Mouse (Mus musculus): ENCODE data around the gene Sgf29. TPM values are rescaled to one million over a fixed set of nuclear protein-coding genes. Genes with fewer than 3 reads are reported as not detected.

The Sgf29 gene
- 56.0 TPM for total RNA-seq (2023)

DNA sequence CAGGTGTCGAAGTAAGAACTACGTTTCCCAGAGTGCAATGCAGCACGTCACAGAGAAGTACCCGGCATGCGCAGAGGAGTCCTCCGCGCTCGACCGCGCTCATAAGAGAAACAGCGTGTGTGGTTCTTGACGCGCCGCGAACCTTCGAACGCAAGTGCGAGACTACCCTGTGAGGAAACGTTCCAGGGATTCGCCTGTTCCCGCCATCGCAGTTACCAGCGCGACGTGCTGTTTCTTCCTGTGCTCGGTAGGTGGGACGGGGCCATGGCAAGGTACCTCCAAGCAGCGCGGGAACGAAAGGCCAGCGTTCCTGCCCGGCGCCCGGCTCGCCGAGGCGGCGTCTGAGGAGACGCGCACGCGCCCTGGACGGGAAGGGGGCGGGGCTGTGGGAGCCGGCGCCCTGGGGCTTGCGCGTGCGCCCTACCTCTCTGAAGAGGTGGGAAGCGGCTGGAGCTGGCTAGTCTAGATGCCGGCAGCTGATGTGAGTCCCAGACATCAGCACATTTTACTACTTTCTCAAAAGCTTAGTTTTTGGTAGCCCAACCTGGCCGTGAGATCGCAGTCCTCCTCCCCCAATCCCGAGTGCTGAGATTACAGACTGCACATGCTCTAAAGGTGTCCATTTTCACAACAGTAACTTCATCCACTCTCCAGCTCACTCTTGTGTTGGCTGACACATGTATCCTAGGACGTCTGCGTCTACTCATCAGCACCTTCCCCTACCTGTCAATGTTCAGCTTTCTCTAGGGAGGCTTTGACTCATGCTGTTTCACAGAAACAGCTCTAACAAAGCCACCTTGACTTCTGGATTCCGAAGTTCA lies at the start of gene Sgf29:
Sgf29 (plus strand) TSS at position 79 of the 821 bp plus-strand sequence.

DNA sequence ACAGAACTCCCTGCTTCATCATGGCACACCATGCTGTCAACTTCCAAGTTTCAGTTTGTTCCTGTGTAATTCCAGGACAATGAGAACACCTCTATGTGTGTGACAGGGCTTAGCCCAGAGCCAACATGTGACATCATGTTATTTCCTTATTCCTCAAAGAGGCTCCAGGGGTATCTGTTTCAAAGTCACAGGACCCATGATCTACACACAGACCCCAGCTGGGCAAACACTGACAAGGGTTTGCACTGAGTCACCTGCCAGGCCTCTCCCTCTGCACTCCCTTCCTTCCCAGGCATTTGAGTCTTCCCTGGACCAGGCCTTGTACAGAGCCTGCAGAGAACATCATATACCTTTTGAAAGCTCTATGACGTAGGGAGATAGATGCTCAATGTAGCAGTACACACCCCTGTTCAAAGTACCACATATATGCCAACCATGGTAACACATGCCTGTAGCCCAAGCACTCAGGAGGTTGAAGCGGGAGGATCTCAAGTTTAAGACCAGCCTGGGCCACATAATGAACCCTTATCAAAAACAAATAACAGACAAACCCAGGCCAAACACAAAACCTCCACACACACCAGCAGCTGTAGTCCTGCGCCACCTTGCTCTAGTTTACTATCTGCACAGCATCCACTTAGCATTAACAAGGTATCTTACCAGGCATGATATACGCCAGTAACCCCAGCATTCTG lies 18.1 kb upstream of the Sgf29 start, which contains the start of gene Nupr1:
Nupr1 (minus strand) TSS at position 38 of the 695 bp plus-strand sequence.

DNA sequence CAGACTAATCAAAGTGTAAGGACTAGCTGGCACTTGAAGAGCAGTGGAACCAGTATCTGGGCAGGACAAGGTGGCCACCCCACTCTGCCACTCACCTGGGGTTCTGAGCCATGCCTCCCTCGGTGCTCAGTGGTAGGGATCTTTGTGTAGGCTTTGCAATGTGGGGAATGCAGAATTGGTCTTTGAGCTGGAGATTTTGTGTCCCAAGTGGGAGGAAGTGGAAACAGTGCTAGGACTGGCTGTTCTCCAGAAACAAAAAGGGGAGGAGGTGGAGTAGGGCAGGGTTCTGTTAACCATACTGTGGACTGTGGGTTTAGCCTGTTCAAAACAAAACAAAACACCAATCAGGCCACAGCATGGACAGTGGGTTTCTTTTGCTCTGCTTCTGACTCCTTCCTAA lies 27.1 kb downstream of the Sgf29 start, which contains the start of gene Sult1a1:
Sult1a1 (minus strand) TSS at position 226 of the 400 bp plus-strand sequence.

DNA sequence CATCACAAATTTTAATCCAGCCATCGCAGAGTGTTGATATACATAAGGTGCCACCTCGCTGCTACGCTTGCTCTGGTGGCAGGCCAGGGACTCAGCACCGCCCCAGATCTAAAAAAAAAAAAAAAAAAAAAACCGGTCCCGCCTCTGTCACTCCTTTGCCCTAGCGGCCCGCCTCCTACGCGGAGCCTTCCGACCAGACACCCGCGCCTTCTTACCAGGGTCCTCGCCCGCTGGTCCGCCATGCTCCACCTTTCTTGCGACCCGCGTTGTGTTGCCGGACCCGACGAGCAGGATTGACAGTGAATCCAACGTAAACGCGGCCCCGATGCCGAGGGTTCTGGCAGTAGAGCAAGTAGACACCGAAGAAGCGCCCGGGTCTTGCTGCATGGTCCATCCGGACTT lies 46.1 kb downstream of the Sgf29 start, which contains the start of gene Bola2:
Bola2 (plus strand) TSS at position 192 of the 402 bp plus-strand sequence.

GRCm38 (mm10) chr7:126695631-126696207 lies 46.6 kb downstream of the Sgf29 start, which contains the start of gene Slx1b:
Slx1b (minus strand) TSS chr7:126695784.

GRCm38 (mm10) chr7:126707442-126708174 lies 58.5 kb downstream of the Sgf29 start, which contains the start of gene Coro1a:
Coro1a (minus strand) TSS chr7:126707787.

Other genes with a start within 250 kb of the Sgf29 start
- gene Cd19, start 234.4 kb upstream of the Sgf29 start, total RNA-seq (2023) = 78.2 TPM
- gene Rabep2, start 220.6 kb upstream of the Sgf29 start, total RNA-seq (2023) = 36.5 TPM
- gene Atp2a1, start 186.2 kb upstream of the Sgf29 start, total RNA-seq (2023) = 1.3 TPM
- gene Sh2b1, start 173.9 kb upstream of the Sgf29 start, total RNA-seq (2023) = 93.6 TPM
- gene Tufm, start 161.9 kb upstream of the Sgf29 start, total RNA-seq (2023) = 43.1 TPM
- gene Atxn2l, start 145.9 kb upstream of the Sgf29 start, total RNA-seq (2023) = 201 TPM
- gene Eif3c, start 82.9 kb upstream of the Sgf29 start, total RNA-seq (2023) = 132 TPM
- gene Apobr, start 64.4 kb upstream of the Sgf29 start, total RNA-seq (2023) = 3.3 TPM
- gene Cln3, start 63.5 kb upstream of the Sgf29 start, total RNA-seq (2023) = 99.4 TPM
- gene Il27, start 54.4 kb upstream of the Sgf29 start, total RNA-seq (2023) = not detected
- not detected for gene Nupr1, start 18.4 kb upstream of the Sgf29 start, total RNA-seq (2023)
- gene Sult1a1, start 27.1 kb downstream of the Sgf29 start, total RNA-seq (2023) = not detected
- 174 TPM for gene Bola2, start 46.1 kb downstream of the Sgf29 start, total RNA-seq (2023)
- 7.5 TPM for gene Slx1b, start 46.5 kb downstream of the Sgf29 start, total RNA-seq (2023)
- gene Coro1a, start 58.5 kb downstream of the Sgf29 start, total RNA-seq (2023) = 1,247 TPM
- 42.7 TPM for gene Mapk3, start 110.3 kb downstream of the Sgf29 start, total RNA-seq (2023)
- 4.1 TPM for gene Gdpd3, start 117.0 kb downstream of the Sgf29 start, total RNA-seq (2023)
- 232 TPM for gene Ypel3, start 127.6 kb downstream of the Sgf29 start, total RNA-seq (2023)
- 7.7 TPM for gene Tbx6, start 132.2 kb downstream of the Sgf29 start, total RNA-seq (2023)
- gene Ppp4c, start 143.2 kb downstream of the Sgf29 start, total RNA-seq (2023) = 228 TPM
- gene Fam57b, start 148.4 kb downstream of the Sgf29 start, total RNA-seq (2023) = not detected
- not detected for gene 4930451I11Rik, start 182.3 kb downstream of the Sgf29 start, total RNA-seq (2023)
- gene Doc2a, start 198.1 kb downstream of the Sgf29 start, total RNA-seq (2023) = not detected
- 31.9 TPM for gene Hirip3, start 212.7 kb downstream of the Sgf29 start, total RNA-seq (2023)
- 55.6 TPM for gene Ino80e, start 213.1 kb downstream of the Sgf29 start, total RNA-seq (2023)
- 95.7 TPM for gene Taok2, start 235.4 kb downstream of the Sgf29 start, total RNA-seq (2023)